In genomic region chr13:16805560-16805959, GRCm38 (mm10) we compare ENCODE assay signal across 10 mouse cellular contexts.
DNase-seq lines count a peak whose midpoint lies in the region; ATAC-seq and TF ChIP-seq lines count a peak whose summit lies in the region.
"Had no signal": no experiment of that assay in that cellular context is flagged by ENCODE, and none has a peak within 500 bp of the region (broad histone marks: within the 10 kb centered on the region; RNA-seq: fewer than 3 reads in every experiment).

No protein-coding gene starts in this region.

- 53% methylated on average over 3 of the region's 3 CpGs for WGBS in intestine, embryonic 14.5 days
- 49% methylated on average over 3 of the region's 3 CpGs for WGBS in intestine, postnatal 0 days
- 47% methylated on average over 3 of the region's 3 CpGs for WGBS in stomach, embryonic 15.5 days

- no peak for TF ChIP-seq CTCF in intestine, postnatal 0 days (IDR thresholded peaks at IDR 0.05; ENCODE audit: low read depth)

- H3K9me3 ChIP-seq in intestine, embryonic 14.5 days (ENCODE audit: control insufficient read depth, low read length) = no peaks in the 10 kb centered on the region
- H3K9me3 ChIP-seq in intestine, postnatal 0 days (ENCODE audit: control insufficient read depth) = no peaks in the 10 kb centered on the region
- H3K9me3 ChIP-seq in stomach, embryonic 15.5 days = no peaks in the 10 kb centered on the region
- H3K9me3 ChIP-seq: neural tube, embryonic 13.5 days had no signal

- no peak overlapping the region for H3K4me3 ChIP-seq in intestine, embryonic 14.5 days (ENCODE audit: low read depth, low read length)
- no peak overlapping the region for H3K4me3 ChIP-seq in intestine, postnatal 0 days (ENCODE audit: low read depth, low read length)
- H3K4me3 ChIP-seq in stomach, embryonic 15.5 days (replicated peaks) = no peak overlapping the region
- H3K4me3 ChIP-seq: neural tube, embryonic 13.5 days had no signal

- no peak overlapping the region for H3K4me2 ChIP-seq in intestine, embryonic 14.5 days (ENCODE audit: low read length)
- no peak overlapping the region for H3K4me2 ChIP-seq in intestine, postnatal 0 days (replicated peaks; ENCODE audit: low read depth)
- no peak overlapping the region for H3K4me2 ChIP-seq in stomach, embryonic 15.5 days
- H3K4me2 ChIP-seq: neural tube, embryonic 13.5 days had no signal

- 0 out of 2 replicates have a peak, but pooled peaks have one; percentile 15 for ATAC-seq in intestine, embryonic 14.5 days (replicated peaks; ENCODE audit: low FRiP score, low TSS enrichment, low read depth)
- no peak for ATAC-seq in intestine, postnatal 0 days
- ATAC-seq in stomach, embryonic 15.5 days (ENCODE audit: insufficient read depth, low FRiP score, low read depth) = peak; percentile 53; the same call in 1 of the 2 replicates
- ATAC-seq: liver, postnatal 0 days had no signal

- DNase-seq in intestine, embryonic 14.5 days (ENCODE audit: low spot score) = no peak
- peak; percentile 18 for DNase-seq in embryo, embryonic 11 days
- peak; percentile 20 for DNase-seq in kidney, postnatal 14 days
- DNase-seq in natural killer cell, adult 2 months (ENCODE audit: low spot score in 2 of 2) = no peak
- DNase-seq in layer of hippocampus, adult 8-10 months (ENCODE audit: low spot score in 2 of 2) = no peak
- no peak for DNase-seq in ovary, postnatal 10 days (ENCODE audit: low spot score)
- DNase-seq: liver, postnatal 0 days had no signal

- no peak overlapping the region for H3K27ac ChIP-seq in intestine, embryonic 14.5 days (ENCODE audit: low read depth)
- H3K27ac ChIP-seq in intestine, postnatal 0 days (ENCODE audit: low read depth, low read length) = no peak overlapping the region
- no peak overlapping the region for H3K27ac ChIP-seq in stomach, embryonic 15.5 days
- H3K27ac ChIP-seq: neural tube, embryonic 13.5 days had no signal

- H3K9ac ChIP-seq in intestine, embryonic 14.5 days (ENCODE audit: low read length) = no peak overlapping the region
- H3K9ac ChIP-seq in intestine, postnatal 0 days (ENCODE audit: low read depth, low read length) = no peak overlapping the region
- H3K9ac ChIP-seq in stomach, embryonic 15.5 days = no peak overlapping the region
- H3K9ac ChIP-seq: liver, postnatal 0 days; neural tube, embryonic 13.5 days had no signal

- H3K36me3 ChIP-seq in intestine, embryonic 14.5 days (ENCODE audit: control insufficient read depth, insufficient read depth, low read length) = no peaks in the 10 kb centered on the region
- no peaks in the 10 kb centered on the region for H3K36me3 ChIP-seq in intestine, postnatal 0 days (ENCODE audit: control insufficient read depth, insufficient read depth)
- no peaks in the 10 kb centered on the region for H3K36me3 ChIP-seq in stomach, embryonic 15.5 days
- H3K36me3 ChIP-seq: neural tube, embryonic 13.5 days had no signal

- no peaks in the 10 kb centered on the region for H3K4me1 ChIP-seq in intestine, embryonic 14.5 days (replicated peaks; ENCODE audit: control insufficient read depth, insufficient read depth, low read length)
- H3K4me1 ChIP-seq in intestine, postnatal 0 days (replicated peaks; ENCODE audit: control insufficient read depth, insufficient read depth, low read length) = no peaks in the 10 kb centered on the region
- no peaks in the 10 kb centered on the region for H3K4me1 ChIP-seq in stomach, embryonic 15.5 days
- H3K4me1 ChIP-seq: neural tube, embryonic 13.5 days had no signal

- no peaks in the 10 kb centered on the region for H3K27me3 ChIP-seq in intestine, embryonic 14.5 days (replicated peaks; ENCODE audit: control insufficient read depth, insufficient read depth, low read length)
- H3K27me3 ChIP-seq in intestine, postnatal 0 days (replicated peaks; ENCODE audit: control insufficient read depth, insufficient read depth, low read length) = no peaks in the 10 kb centered on the region
- no peaks in the 10 kb centered on the region for H3K27me3 ChIP-seq in stomach, embryonic 15.5 days (replicated peaks)
- H3K27me3 ChIP-seq: neural tube, embryonic 13.5 days had no signal

Comparison
In these comparisons a context has a peak if more than half of its experiments do, and no peak if none do; other contexts are left out.
1. DNase-seq: peak in embryo, embryonic 11 days (single experiment) and kidney, postnatal 14 days (single experiment); none in intestine, embryonic 14.5 days (single experiment), natural killer cell, adult 2 months (0 of 2), layer of hippocampus, adult 8-10 months (0 of 2) and ovary, postnatal 10 days (single experiment).